Mouse (Mus musculus) CH12.LX (cell line): Measurements from ENCODE around the gene Slc18b1. TPM values are rescaled to one million over a fixed set of nuclear protein-coding genes. Genes with fewer than 3 reads are reported as not detected.

Experiments
- DNase-seq: peaks from one replicate; pipeline ENCODE4 v3.0.0-alpha.2; 2013; ENCODE audit errors: extremely low read depth
- H3K27ac ChIP-seq: 2 replicates; pipeline ENCODE4 v1.5.1; 2012; ENCODE audit warnings: low read depth, mild to moderate bottlenecking, control low read depth, moderate library complexity; ENCODE audit not compliant: insufficient read depth
- H3K27me3 ChIP-seq: replicated peaks from 2 replicates; pipeline ENCODE3; 2012; ENCODE audit warnings: inconsistent platforms
- H3K36me3 ChIP-seq, 2 experiments: replicated peaks in 1 of 2; 2 replicates each; pipeline versions ENCODE3 to v1.6.1; 2012; ENCODE audit warnings: inconsistent platforms in 1 of 2, low read length in 1 of 2, mild to moderate bottlenecking in 1 of 2, mixed read lengths in 1 of 2, moderate library complexity in 1 of 2; ENCODE audit not compliant: control insufficient read depth in 1 of 2, insufficient read depth in 1 of 2
- H3K4me1 ChIP-seq, 2 experiments: 2 replicates each; pipeline ENCODE4 v1.6.1; 2012; ENCODE audit warnings: inconsistent platforms in 1 of 2, moderate library complexity in 1 of 2; ENCODE audit not compliant: insufficient read depth in 2 of 2, control insufficient read depth in 1 of 2
- H3K4me2 ChIP-seq: 2 replicates; pipeline ENCODE4 v1.6.1; 2012; ENCODE audit warnings: low read depth, mild to moderate bottlenecking, control low read depth; ENCODE audit not compliant: poor library complexity, insufficient read depth, severe bottlenecking
- H3K4me3 ChIP-seq, 3 experiments: fragments of 150-350 bp in 1 of 3; sonication (generic) in 1 of 3; replicated peaks in 1 of 3; 2 replicates each; pipeline versions ENCODE3 to v1.5.1; 2011 to 2012; ENCODE audit warnings: low read depth in 2 of 3, low read length in 2 of 3, mild to moderate bottlenecking in 2 of 3, moderate library complexity in 2 of 3, control low read depth in 1 of 3, improper control_type of control experiment in 1 of 3, inconsistent platforms in 1 of 3, mixed read lengths in 1 of 3; ENCODE audit not compliant: poor library complexity in 1 of 3
- H3K79me2 ChIP-seq: replicated peaks from 2 replicates; pipeline ENCODE4 v1.6.1; 2012; ENCODE audit warnings: mild to moderate bottlenecking, moderate library complexity; ENCODE audit not compliant: control insufficient read depth, poor library complexity, insufficient read depth, severe bottlenecking; ENCODE audit errors: extremely low read depth
- H3K9ac ChIP-seq: 2 replicates; pipeline ENCODE4 v1.6.1; 2012; ENCODE audit warnings: low read depth, mild to moderate bottlenecking, control low read depth, moderate library complexity; ENCODE audit not compliant: insufficient read depth
- H3K9me3 ChIP-seq: replicated peaks from 2 replicates; pipeline ENCODE3; 2012; ENCODE audit warnings: low read length, inconsistent platforms, mixed read lengths
- CHD1 ChIP-seq: IDR thresholded peaks from 2 replicates; pipeline ENCODE4 v1.6.1; 2012; ENCODE audit warnings: low read depth, low read length, improper control_type of control experiment, inconsistent platforms
- CTCF ChIP-seq, 2 experiments: IDR thresholded peaks in 1 of 2; conservative IDR thresholded peaks in 1 of 2; 2 replicates each; pipeline ENCODE4 v1.5.1; 2011 to 2012; ENCODE audit warnings: low read depth in 2 of 2, low read length in 2 of 2, improper control_type of control experiment in 1 of 2, inconsistent platforms in 1 of 2, mild to moderate bottlenecking in 1 of 2, moderate library complexity in 1 of 2
- ETS1 ChIP-seq: conservative IDR thresholded peaks from 2 replicates; pipeline ENCODE4 v1.6.1; 2012; ENCODE audit warnings: low read depth, mild to moderate bottlenecking, inconsistent platforms, low read length, improper control_type of control experiment, moderate library complexity
- HCFC1 ChIP-seq: IDR thresholded peaks from 2 replicates; pipeline ENCODE4 v1.6.1; 2012; ENCODE audit warnings: low read depth, mild to moderate bottlenecking, inconsistent platforms, low read length, improper control_type of control experiment
- JUN ChIP-seq: IDR thresholded peaks from 2 replicates; pipeline ENCODE4 v1.6.1; 2011; ENCODE audit warnings: low read depth, mild to moderate bottlenecking, low read length, improper control_type of control experiment, moderate library complexity; ENCODE audit not compliant: insufficient read depth
- MAFK ChIP-seq: IDR thresholded peaks from 2 replicates; pipeline ENCODE4 v1.6.1; 2011; ENCODE audit warnings: low read length, improper control_type of control experiment; ENCODE audit not compliant: insufficient replicate concordance
- MXI1 ChIP-seq: IDR thresholded peaks from 2 replicates; pipeline ENCODE4 v1.6.1; 2011; ENCODE audit warnings: mild to moderate bottlenecking, low read depth, low read length, improper control_type of control experiment
- MYC ChIP-seq: IDR thresholded peaks from 2 replicates; pipeline ENCODE4 v1.6.1; 2011; ENCODE audit warnings: low read depth, mild to moderate bottlenecking, improper control_type of control experiment, low read length
- NELFE ChIP-seq: IDR thresholded peaks from 2 replicates; pipeline ENCODE4 v1.6.1; 2011; ENCODE audit warnings: low read depth, low read length, improper control_type of control experiment
- PAX5 ChIP-seq: IDR thresholded peaks from 2 replicates; pipeline ENCODE4 v1.6.1; 2012; ENCODE audit warnings: low read length, inconsistent platforms, mixed read lengths
- RAD21 ChIP-seq: IDR thresholded peaks from 2 replicates; pipeline ENCODE4 v1.6.1; 2011; ENCODE audit warnings: low read depth, mild to moderate bottlenecking, low read length, improper control_type of control experiment, moderate library complexity
- RCOR1 ChIP-seq: conservative IDR thresholded peaks from 2 replicates; pipeline ENCODE4 v1.6.1; 2012; ENCODE audit warnings: low read depth, mild to moderate bottlenecking, inconsistent platforms, low read length, improper control_type of control experiment
- SIN3A ChIP-seq: IDR thresholded peaks from 2 replicates; pipeline ENCODE4 v1.6.1; 2012; ENCODE audit warnings: low read length, improper control_type of control experiment, inconsistent platforms
- SMC3 ChIP-seq: IDR thresholded peaks from 2 replicates; pipeline ENCODE4 v1.6.1; 2011; ENCODE audit warnings: low read depth, low read length, improper control_type of control experiment
- UBTF ChIP-seq: IDR thresholded peaks from 2 replicates; pipeline ENCODE4 v1.6.1; 2012; ENCODE audit warnings: low read depth, mild to moderate bottlenecking, inconsistent platforms, low read length, improper control_type of control experiment, moderate library complexity
- ZC3H11A ChIP-seq: IDR thresholded peaks from 2 replicates; pipeline ENCODE4 v1.6.1; 2012; ENCODE audit warnings: low read depth, mild to moderate bottlenecking, inconsistent platforms, low read length, improper control_type of control experiment
- ZKSCAN1 ChIP-seq: IDR thresholded peaks from 2 replicates; pipeline ENCODE4 v1.6.1; 2012; ENCODE audit warnings: low read depth, inconsistent platforms, low read length, improper control_type of control experiment, borderline replicate concordance
- dilution Hi-C: fragments of 300-500 bp; cut with MboI; formaldehyde crosslinking; loops from 2 replicates; pipeline ENCODE4 v1.14.3; 2020; ENCODE audit warnings: low sequenced_read_pairs; ENCODE audit not compliant: extremely low pct_unique_long_range_greater_than_20kb, extremely low pct_ligation_motif_present
- in situ Hi-C: fragments of 300-500 bp; cut with MboI; formaldehyde crosslinking; loops from 3 replicates; pipeline ENCODE4 v1.14.3; 2019; ENCODE audit warnings: low sequenced_read_pairs, low pct_ligation_motif_present, low pct_unique_long_range_greater_than_20kb, mixed read lengths
- polyA plus RNA-seq: library from polyadenylated mRNA; unstranded; fragments of >175 nt; gene quantifications from 2 replicates; pipeline ENCODE4 v1.2.1, GENCODE M21; 2012; ENCODE audit warnings: low read depth; ENCODE audit not compliant: insufficient read length
- total RNA-seq, 2 experiments: library from RNA; depleted of rRNA; stranded (reverse); fragments of 300-350 nt in 1 of 2; fragments of >200 nt in 1 of 2; gene quantifications; 2 replicates each; pipeline ENCODE4 v1.2.3; 2012 to 2014

Gene Slc18b1
- total and polyA plus RNA-seq, 3 experiments: not detected

DNA sequence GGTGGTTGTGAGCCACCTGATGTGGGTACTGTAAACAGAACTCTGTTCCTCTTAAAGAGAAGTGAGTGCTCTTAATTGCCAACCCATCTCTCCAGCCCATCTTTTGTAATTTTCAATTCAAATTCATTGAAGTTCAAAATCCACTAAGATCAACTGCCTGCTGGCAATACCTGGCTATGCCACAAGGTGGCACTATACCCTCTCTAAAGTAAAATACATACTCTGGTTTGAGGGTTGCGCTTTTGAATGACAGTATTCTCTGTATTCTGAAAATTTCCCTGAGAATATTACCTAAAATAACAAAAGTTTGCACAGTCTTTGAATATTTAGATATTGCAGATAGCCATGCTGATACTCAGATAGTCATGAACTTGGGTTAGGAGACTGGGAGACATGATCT is 18.4 kb downstream of the Slc18b1 start:
- TF ChIP-seq ZKSCAN1 (no peak), ZC3H11A (peak; percentile 38; the same call in 1 of the 2 replicates), SIN3A (peak; percentile 36; the same call in 1 of the 2 replicates), UBTF (no peak), CTCF (conservative IDR thresholded peaks at IDR 0.05 in 1 of 2, IDR thresholded peaks at IDR 0.05 in 1 of 2; ENCODE audit: low read depth in 2 of 2, low read length in 2 of 2) (peak; percentile 90 to 91), MXI1 (no peak), SMC3 (peak; percentile 82), RAD21 (peak; percentile 89)
- in situ Hi-C loops: loop anchor here (25.0 kb wide), 2 partner anchors 322 to 472 kb away; partner anchors contain the start of gene Stx7
- Histone ChIP-seq H3K27me3 (no peaks in the 10 kb centered on the region), H3K4me1 (peaks cover 5 to 7% of the 10 kb centered on the region in 2 experiments; a peak in 2 of 4 replicates), H3K79me2 (no peaks in the 10 kb centered on the region), H3K27ac (no peak overlapping the region), H3K4me2 (no peak overlapping the region), H3K9me3 (no peaks in the 10 kb centered on the region), H3K4me3 (no peak overlapping the region), H3K9ac (no peak overlapping the region), H3K36me3 (no peaks in the 10 kb centered on the region)
- peak; percentile 60 for DNase-seq
- dilution Hi-C loops: no loop called here

DNA sequence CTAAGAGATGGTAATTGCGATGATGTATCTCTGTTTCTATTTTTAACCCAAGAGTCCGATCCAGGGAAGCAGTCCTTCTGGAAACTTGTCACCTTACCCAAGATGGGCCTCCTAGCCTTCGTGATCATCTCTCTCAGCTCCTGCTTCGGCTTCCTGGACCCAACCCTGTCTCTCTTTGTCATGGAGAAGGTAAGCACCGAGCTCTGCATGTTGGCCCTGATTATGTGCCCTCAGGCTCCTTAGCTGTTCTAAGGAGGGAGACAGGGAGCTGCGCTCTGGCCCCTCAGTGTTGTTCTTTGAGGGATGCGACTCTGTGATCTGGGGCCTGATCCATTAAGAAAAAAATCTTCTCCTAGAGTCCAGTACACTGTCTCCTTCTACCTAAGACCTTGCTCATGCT is 19.5 kb downstream of the Slc18b1 start:
- Histone ChIP-seq H3K4me3 (no peak overlapping the region), H3K4me2 (no peak overlapping the region), H3K36me3 (no peaks in the 10 kb centered on the region), H3K27me3 (no peaks in the 10 kb centered on the region), H3K4me1 (peaks cover 5 to 7% of the 10 kb centered on the region in 2 experiments; a peak in 2 of 4 replicates), H3K9me3 (no peaks in the 10 kb centered on the region), H3K9ac (no peak overlapping the region), H3K79me2 (no peaks in the 10 kb centered on the region), H3K27ac (no peak overlapping the region)
- TF ChIP-seq MXI1 (no peak), ETS1 (no peak), PAX5 (no peak), MAFK (no peak), RCOR1 (no peak), CHD1 (no peak), JUN (no peak), MYC (no peak), NELFE (no peak), HCFC1 (no peak)
- dilution Hi-C loops: no loop called here
- in situ Hi-C loops: loop anchor here (25.0 kb wide), 2 partner anchors 321 to 471 kb away; partner anchors contain the start of gene Stx7
- no peak for DNase-seq
